Mouse (Mus musculus) intestine, postnatal 0 days (tissue): ENCODE measurements at regions not wholly inside any gene's neighbourhood (a gene's known extent, or its start where the extent isn't known, plus 50 kb on each side); places are given as distances from the start of the nearest gene placed in this dataset.

Experiments
- ATAC-seq: fragments of 200-750 bp; cut with Nextera tagmentation; 2 replicates; pipeline ENCODE4 v1.8.0; 2017; ENCODE audit warnings: mild to moderate bottlenecking, moderate TSS enrichment, moderate library complexity
- H3K27ac ChIP-seq: fragments of 300-500 bp; sonication (generic); 2 replicates; pipeline ENCODE4 v1.5.1; 2014; ENCODE audit warnings: mild to moderate bottlenecking, low read depth, low read length, moderate library complexity
- H3K27me3 ChIP-seq: fragments of 300-500 bp; sonication (generic); replicated peaks from 2 replicates; pipeline ENCODE4 v1.6.1; 2014; ENCODE audit warnings: low read length, mixed read lengths; ENCODE audit not compliant: control insufficient read depth, insufficient read depth
- H3K36me3 ChIP-seq: fragments of 300-500 bp; sonication (generic); 2 replicates; pipeline ENCODE4 v1.6.1; 2014; ENCODE audit warnings: mild to moderate bottlenecking, moderate library complexity; ENCODE audit not compliant: control insufficient read depth, insufficient read depth
- H3K4me1 ChIP-seq: fragments of 300-500 bp; sonication (generic); replicated peaks from 2 replicates; pipeline ENCODE4 v1.6.1; 2014; ENCODE audit warnings: antibody characterized with exemption, low read length, mixed read lengths; ENCODE audit not compliant: control insufficient read depth, insufficient read depth
- H3K4me2 ChIP-seq: fragments of 300-500 bp; sonication (generic); replicated peaks from 2 replicates; pipeline ENCODE4 v1.6.1; 2014; ENCODE audit warnings: low read depth, mild to moderate bottlenecking, moderate library complexity
- H3K4me3 ChIP-seq: fragments of 300-500 bp; sonication (generic); 2 replicates; pipeline ENCODE4 v1.5.1; 2014; ENCODE audit warnings: low read depth, low read length
- H3K9ac ChIP-seq: fragments of 300-500 bp; sonication (generic); 2 replicates; pipeline ENCODE4 v1.6.1; 2014; ENCODE audit warnings: mild to moderate bottlenecking, low read depth, low read length
- H3K9me3 ChIP-seq: fragments of 300-500 bp; sonication (generic); 2 replicates; pipeline ENCODE4 v1.6.1; 2016; ENCODE audit warnings: mixed run types; ENCODE audit not compliant: control insufficient read depth
- CTCF ChIP-seq: sonication (generic); IDR thresholded peaks from 2 replicates; pipeline ENCODE4 v1.5.1; 2016; ENCODE audit warnings: low read depth, mild to moderate bottlenecking, control low read depth, antibody characterized with exemption, moderate library complexity
- WGBS: fragments of 180-500 bp; shearing (Covaris S2); extraction: QIAGEN DNeasy Blood & Tissue Kit; methylation state at CpG from one replicate; pipeline ENCODE4 v1.1.7; 2014; 5-methylcytosine and 5-hydroxymethylcytosine counted together

DNA sequence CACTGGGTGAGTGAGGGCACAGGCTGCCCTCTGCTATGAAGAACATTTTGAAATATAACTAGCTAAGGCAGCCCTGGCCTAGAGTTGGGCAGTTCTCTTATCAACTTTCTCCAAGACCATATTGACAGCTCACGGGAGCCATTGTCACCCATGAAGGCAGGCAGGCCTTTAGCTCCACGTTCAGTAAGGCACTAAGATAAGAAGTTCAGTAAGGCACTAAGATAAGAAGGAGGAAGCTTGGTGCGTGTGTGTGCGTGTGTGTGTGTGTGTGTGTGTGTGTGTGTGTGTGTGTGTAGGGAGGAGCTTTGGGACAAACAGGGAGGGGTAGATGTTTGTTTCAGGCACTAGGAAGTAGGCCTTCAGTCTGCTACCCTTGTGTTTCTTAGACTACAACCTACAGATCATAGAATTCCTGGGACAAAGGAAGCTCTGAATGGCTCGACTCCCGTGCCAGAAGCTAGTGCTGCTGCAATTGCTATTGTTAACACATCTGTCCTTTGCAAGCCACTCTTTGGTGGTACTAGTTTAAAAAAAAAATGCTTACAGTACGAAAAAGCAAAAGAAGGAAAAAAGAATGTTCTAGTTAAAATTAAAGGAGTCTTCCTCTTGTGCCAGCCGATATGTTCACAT lies 188.0 kb upstream of the Afdn start:
- WGBS = 43% methylated on average over 8 of the region's 8 CpGs
- Histone ChIP-seq H3K4me3 (no peak overlapping the region), H3K9me3 (no peaks in the 10 kb centered on the region), H3K4me2 (no peak overlapping the region), H3K27ac (peak overlapping the region; percentile 62), H3K36me3 (no peaks in the 10 kb centered on the region), H3K9ac (no peak overlapping the region), H3K4me1 (no peaks in the 10 kb centered on the region), H3K27me3 (no peaks in the 10 kb centered on the region)
- peak; percentile 83 for ATAC-seq
- no peak for TF ChIP-seq CTCF

DNA sequence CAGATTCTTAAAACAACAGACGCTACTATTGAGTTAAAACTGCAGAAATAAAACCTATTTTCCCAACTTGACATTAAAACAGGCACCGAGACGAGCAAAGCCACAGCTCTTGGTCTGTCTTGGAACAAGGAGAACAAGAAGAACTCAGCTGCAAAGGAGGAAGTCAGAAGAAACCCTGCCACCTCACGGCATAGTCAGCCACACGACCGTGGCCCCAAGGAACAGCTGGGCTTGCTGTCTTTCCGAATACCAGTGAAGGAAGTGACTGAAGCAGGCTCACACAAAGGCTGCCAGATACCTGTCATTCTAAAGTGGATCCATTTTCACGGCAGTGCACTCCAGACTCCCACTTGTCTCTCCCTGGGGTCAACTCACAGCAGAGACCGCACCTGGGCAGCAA lies 187.3 kb upstream of the Afdn start:
- Histone ChIP-seq H3K36me3 (no peaks in the 10 kb centered on the region), H3K4me1 (no peaks in the 10 kb centered on the region), H3K4me3 (no peak overlapping the region), H3K9ac (no peak overlapping the region), H3K4me2 (no peak overlapping the region), H3K27ac (peak overlapping the region; percentile 62), H3K9me3 (no peaks in the 10 kb centered on the region), H3K27me3 (no peaks in the 10 kb centered on the region)
- no peak for ATAC-seq
- TF ChIP-seq CTCF = no peak
- WGBS = 64% methylated on average over 9 of the region's 9 CpGs

DNA sequence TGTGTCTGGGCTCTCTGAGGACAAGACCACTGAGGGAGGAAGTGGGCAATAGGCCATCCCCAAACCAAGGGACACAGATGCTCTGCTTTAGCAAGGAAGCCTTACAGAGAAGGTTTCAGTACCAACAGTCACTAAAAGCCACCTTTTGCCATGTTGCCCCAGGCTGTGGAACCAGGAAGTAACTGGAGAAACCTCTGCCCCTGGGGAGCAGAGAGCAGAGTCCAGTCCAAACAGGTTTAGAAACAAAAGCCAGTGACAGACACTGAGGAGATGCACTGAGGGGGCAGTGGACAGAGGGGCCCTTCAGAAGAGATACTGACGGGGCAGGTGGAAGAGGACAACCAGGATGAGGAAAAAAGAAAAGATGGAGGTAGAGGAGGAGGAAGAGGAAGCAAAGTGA lies 186.2 kb upstream of the Afdn start:
- H3K27me3 ChIP-seq = no peaks in the 10 kb centered on the region
- no peak overlapping the region for H3K4me2 ChIP-seq
- no peak overlapping the region for H3K4me3 ChIP-seq
- no peaks in the 10 kb centered on the region for H3K4me1 ChIP-seq
- H3K9ac ChIP-seq = no peak overlapping the region
- peak; percentile 71 for ATAC-seq
- peak overlapping the region; percentile 58 for H3K27ac ChIP-seq
- WGBS = 43% methylated on average over 1 of the region's 1 CpGs
- no peaks in the 10 kb centered on the region for H3K9me3 ChIP-seq
- H3K36me3 ChIP-seq = no peaks in the 10 kb centered on the region
- no peak for TF ChIP-seq CTCF

DNA sequence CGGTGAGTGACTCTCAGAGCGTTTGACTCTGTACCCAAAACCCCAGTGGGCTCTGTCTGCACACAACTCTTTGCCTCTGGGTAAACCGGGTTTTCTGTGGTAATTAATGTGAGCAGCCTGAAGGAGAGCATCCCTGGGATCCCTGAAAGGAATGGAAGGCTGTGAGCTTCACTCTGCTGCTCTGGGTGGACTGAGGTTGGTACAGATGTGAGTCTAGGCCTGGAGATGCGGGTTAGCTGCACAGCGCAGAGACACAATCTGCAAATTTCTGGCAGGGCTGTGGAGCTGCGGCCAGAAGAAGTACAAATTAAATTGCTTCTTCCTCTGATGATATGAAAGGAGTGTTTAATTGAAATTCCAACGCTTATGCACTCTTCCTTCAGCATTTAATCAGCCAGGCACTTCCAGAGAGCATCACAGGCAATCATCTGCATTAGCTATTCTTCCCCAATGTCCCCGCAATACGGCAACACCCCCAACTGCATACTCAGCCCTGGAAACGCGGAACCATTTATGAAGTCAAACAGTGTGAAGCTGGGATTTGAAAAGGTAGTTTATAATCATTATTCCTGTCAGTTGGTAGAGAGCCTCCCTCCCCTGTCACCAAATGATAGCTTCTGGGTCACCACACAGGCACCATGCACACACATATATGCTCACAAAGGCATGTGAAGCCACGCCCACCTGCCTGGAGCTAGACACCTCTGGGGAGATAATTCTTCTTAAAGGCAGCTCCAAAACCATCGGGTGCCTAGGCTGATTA lies 185.5 kb upstream of the Afdn start:
- peak overlapping the region; percentile 31; the same call in 1 of the 2 replicates for H3K27ac ChIP-seq
- no peak for ATAC-seq
- H3K4me1 ChIP-seq = no peaks in the 10 kb centered on the region
- 83% methylated on average over 13 of the region's 13 CpGs for WGBS
- no peak overlapping the region; the same call in 1 of the 2 replicates for H3K4me2 ChIP-seq
- no peaks in the 10 kb centered on the region for H3K27me3 ChIP-seq
- H3K36me3 ChIP-seq = no peaks in the 10 kb centered on the region
- no peak for TF ChIP-seq CTCF
- no peak overlapping the region for H3K9ac ChIP-seq
- H3K4me3 ChIP-seq = no peak overlapping the region
- no peaks in the 10 kb centered on the region for H3K9me3 ChIP-seq

DNA sequence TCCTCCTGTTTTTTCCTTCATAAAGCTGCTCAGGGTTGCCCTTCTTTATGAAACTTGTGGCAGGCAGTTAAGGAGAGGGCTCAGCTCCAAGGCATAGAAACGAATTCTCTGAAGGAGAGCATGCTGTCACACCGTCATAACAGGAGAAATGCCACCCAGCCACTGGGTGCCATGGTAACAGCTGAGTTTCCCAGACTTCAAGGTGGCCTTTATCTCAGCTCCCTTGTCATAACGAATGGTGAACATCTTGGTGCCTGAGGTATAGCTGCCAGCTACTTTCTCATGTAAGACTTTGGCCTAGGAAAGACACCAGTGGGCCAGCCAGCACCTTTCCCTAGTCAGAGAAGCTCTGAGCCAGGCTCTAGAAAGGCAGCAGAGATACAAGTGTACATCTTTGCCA lies 182.5 kb upstream of the Afdn start:
- H3K27me3 ChIP-seq = no peaks in the 10 kb centered on the region
- H3K9ac ChIP-seq = no peak overlapping the region
- no peaks in the 10 kb centered on the region for H3K36me3 ChIP-seq
- H3K9me3 ChIP-seq = no peaks in the 10 kb centered on the region
- H3K4me2 ChIP-seq = no peak overlapping the region
- H3K27ac ChIP-seq = no peak overlapping the region
- no peak for ATAC-seq
- H3K4me1 ChIP-seq = no peaks in the 10 kb centered on the region
- WGBS = 74% methylated on average over 3 of the region's 3 CpGs
- H3K4me3 ChIP-seq = no peak overlapping the region
- TF ChIP-seq CTCF = no peak

DNA sequence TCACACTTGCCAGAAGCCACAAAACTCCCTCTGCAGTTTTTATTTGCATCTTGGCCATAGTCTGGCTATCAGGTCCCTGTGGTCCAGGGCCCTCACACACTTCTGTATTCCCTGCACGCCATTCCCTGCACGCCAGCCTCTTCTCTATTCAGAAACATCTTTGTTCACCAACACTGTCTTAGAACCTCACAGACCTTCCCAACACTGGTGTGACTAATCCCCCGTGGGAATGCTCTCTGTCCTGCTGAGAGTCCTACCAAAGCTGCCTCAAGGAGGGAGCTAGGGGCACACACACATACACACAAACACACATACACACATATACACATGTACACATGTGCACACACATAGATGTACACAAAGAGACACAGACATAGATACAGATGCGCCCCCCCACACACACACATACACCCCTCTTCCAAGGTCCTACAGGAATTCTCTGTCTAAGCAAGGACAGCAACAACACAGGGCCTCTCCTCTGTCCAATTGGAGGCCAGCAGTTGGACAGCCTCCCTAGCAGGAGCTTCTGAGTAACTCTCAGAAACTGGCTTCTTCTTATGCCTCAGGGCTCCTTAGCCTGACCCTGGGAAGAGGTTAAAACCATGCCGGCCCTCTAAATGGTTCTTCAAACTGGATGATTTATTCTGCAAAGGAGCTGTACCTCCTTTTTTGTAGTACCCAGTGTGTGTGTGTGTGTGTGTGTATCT lies 179.0 kb upstream of the Afdn start:
- Histone ChIP-seq H3K4me2 (no peak overlapping the region), H3K36me3 (no peaks in the 10 kb centered on the region), H3K9me3 (0 out of 2 replicates have a peak, but pooled peaks cover 3% of the 10 kb centered on the region), H3K4me3 (no peak overlapping the region), H3K27ac (no peak overlapping the region), H3K9ac (no peak overlapping the region; the same call in 1 of the 2 replicates), H3K4me1 (no peaks in the 10 kb centered on the region), H3K27me3 (no peaks in the 10 kb centered on the region)
- TF ChIP-seq CTCF = no peak
- ATAC-seq = 0 out of 2 replicates have a peak, but pooled peaks have one; percentile 22
- 89% methylated on average over 5 of the region's 5 CpGs for WGBS
